Mouse (Mus musculus): ENCODE measurements at regions not wholly inside any gene's neighbourhood (a gene's known extent, or its start where the extent isn't known, plus 50 kb on each side); places are given as distances from the start of the nearest gene placed in this dataset.
A peak's percentile ranks its signal among the peaks of the same experiment; 100 is the strongest.
"Not testable (repeated sequence)": the region's sequence is repeated elsewhere in the genome, so short reads cannot be mapped to it uniquely, and the experiment has no call there.

- ATAC-seq (replicated peaks; ENCODE audit: poor library complexity), result not testable (repeated sequence)
Observed at GRCm38 (mm10) chr12:115861759-115862158, 185.8 kb upstream of the Zfp386 start.

- ATAC-seq (replicated peaks; ENCODE audit: poor library complexity), result peak; percentile 57
Observed at GRCm38 (mm10) chr12:115865059-115865756, 182.3 kb upstream of the Zfp386 start.

- ATAC-seq (replicated peaks; ENCODE audit: poor library complexity), result not testable (repeated sequence)
Observed at GRCm38 (mm10) chr12:115868631-115869030, 178.9 kb upstream of the Zfp386 start.

- peak; percentile 99 for ATAC-seq (replicated peaks; ENCODE audit: poor library complexity)
Observed at GRCm38 (mm10) chr12:115872451-115872850, 175.1 kb upstream of the Zfp386 start.

- peak; percentile 54 for ATAC-seq (replicated peaks; ENCODE audit: poor library complexity)
Observed at GRCm38 (mm10) chr12:115873976-115874375, 173.5 kb upstream of the Zfp386 start.

GRCm38 (mm10) chr12:115883719-115884118 lies 163.8 kb upstream of the Zfp386 start:
- peak; percentile 83 for ATAC-seq (replicated peaks; ENCODE audit: poor library complexity)

GRCm38 (mm10) chr12:115887976-115888375 lies 159.5 kb upstream of the Zfp386 start:
- ATAC-seq (replicated peaks; ENCODE audit: poor library complexity), result no peak

GRCm38 (mm10) chr12:115892656-115893055 lies 154.9 kb upstream of the Zfp386 start:
- 0 out of 2 replicates have a peak, but pooled peaks have one; percentile 37 for ATAC-seq (replicated peaks; ENCODE audit: poor library complexity)

- ATAC-seq (replicated peaks; ENCODE audit: poor library complexity), result not testable (repeated sequence)
Observed at GRCm38 (mm10) chr12:115912226-115912625, 135.3 kb upstream of the Zfp386 start.

- peak; percentile 93 for ATAC-seq (replicated peaks; ENCODE audit: poor library complexity)
Observed at GRCm38 (mm10) chr12:115915420-115915819, 132.1 kb upstream of the Zfp386 start.

GRCm38 (mm10) chr12:115920119-115920518 lies 127.4 kb upstream of the Zfp386 start:
- not testable (repeated sequence) for ATAC-seq (replicated peaks; ENCODE audit: poor library complexity)

GRCm38 (mm10) chr12:115923999-115924398 lies 123.5 kb upstream of the Zfp386 start:
- ATAC-seq (replicated peaks; ENCODE audit: poor library complexity), result peak; percentile 99

- ATAC-seq (replicated peaks; ENCODE audit: poor library complexity), result peak; percentile 52
Observed at GRCm38 (mm10) chr12:115925542-115925941, 122.0 kb upstream of the Zfp386 start.

GRCm38 (mm10) chr12:115952325-115952724 lies 95.2 kb upstream of the Zfp386 start:
- ATAC-seq (replicated peaks; ENCODE audit: poor library complexity), result peak; percentile 37

- ATAC-seq (replicated peaks; ENCODE audit: poor library complexity), result peak; percentile 97
Observed at GRCm38 (mm10) chr12:115955477-115956177, 91.9 kb upstream of the Zfp386 start.

GRCm38 (mm10) chr12:115963701-115964100 lies 83.8 kb upstream of the Zfp386 start:
- not testable (repeated sequence) for ATAC-seq (replicated peaks; ENCODE audit: poor library complexity)

- ATAC-seq (replicated peaks; ENCODE audit: poor library complexity), result peak; percentile 100
Observed at GRCm38 (mm10) chr12:115967522-115967921, 80.0 kb upstream of the Zfp386 start.

Measured in megakaryocyte progenitor cell, adult 5-6 weeks (primary cell).